Mouse (Mus musculus) hindbrain, embryonic 16.5 days (tissue): ENCODE data around the gene Grrp1. TPM values are rescaled to one million over a fixed set of nuclear protein-coding genes. Genes with fewer than 3 reads are reported as not detected.

ENCODE experiments used
- ATAC-seq: fragments of 200-750 bp; cut with Nextera tagmentation; 2 replicates; pipeline ENCODE4 v1.8.0; 2017; ENCODE audit warnings: moderate TSS enrichment, moderate library complexity
- H3K27ac ChIP-seq: fragments of 300-500 bp; sonication (generic); 2 replicates; pipeline ENCODE4 v1.5.1; 2014; ENCODE audit warnings: low read depth, mild to moderate bottlenecking, control low read depth, low read length, moderate library complexity
- H3K27me3 ChIP-seq: fragments of 300-500 bp; sonication (generic); replicated peaks from 2 replicates; pipeline ENCODE4 v1.6.1; 2014; ENCODE audit warnings: low read length; ENCODE audit not compliant: control insufficient read depth, insufficient read depth
- H3K36me3 ChIP-seq: fragments of 300-500 bp; sonication (generic); 2 replicates; pipeline ENCODE4 v1.6.1; 2014; ENCODE audit warnings: mild to moderate bottlenecking, low read length, moderate library complexity, mixed read lengths; ENCODE audit not compliant: control insufficient read depth, insufficient read depth
- H3K4me1 ChIP-seq: fragments of 300-500 bp; sonication (generic); 2 replicates; pipeline ENCODE4 v1.6.1; 2014; ENCODE audit warnings: low read depth, low read length; ENCODE audit not compliant: control insufficient read depth, insufficient read depth
- H3K4me2 ChIP-seq: fragments of 300-500 bp; sonication (generic); 2 replicates; pipeline ENCODE4 v1.6.1; 2014; ENCODE audit warnings: mild to moderate bottlenecking, low read length, control low read depth, moderate library complexity
- H3K4me3 ChIP-seq: fragments of 300-500 bp; sonication (generic); 2 replicates; pipeline ENCODE4 v1.5.1; 2014; ENCODE audit warnings: mild to moderate bottlenecking, low read length, control low read depth, moderate library complexity
- H3K9ac ChIP-seq: fragments of 300-500 bp; sonication (generic); 2 replicates; pipeline ENCODE4 v1.6.1; 2014; ENCODE audit warnings: low read depth, mild to moderate bottlenecking, control low read depth, low read length, moderate library complexity
- H3K9me3 ChIP-seq: fragments of 300-500 bp; sonication (generic); 2 replicates; pipeline ENCODE4 v1.6.1; 2014; ENCODE audit warnings: mild to moderate bottlenecking, low read length, moderate library complexity; ENCODE audit not compliant: control insufficient read depth
- WGBS: fragments of 180-500 bp; shearing (Covaris S2); extraction: QIAGEN DNeasy Blood & Tissue Kit; methylation state at CpG from one replicate; pipeline ENCODE4 v1.1.7; 2014; 5-methylcytosine and 5-hydroxymethylcytosine counted together
- polyA plus RNA-seq: library from polyadenylated mRNA; unstranded; fragments of >200 nt; fragmentation: Nextera tagmentation; extraction: Ambion mirVana; gene quantifications from 2 replicates; pipeline ENCODE4 v1.2.1, GENCODE M21; 2015

Grrp1 gene
- polyA plus RNA-seq, 1 experiment from 2014 or later, result 16.9 TPM

- H3K9me3 ChIP-seq, result no peaks in the 10 kb centered on the region
- peak overlapping the region; percentile 84 for H3K9ac ChIP-seq
- H3K36me3 ChIP-seq, result no peaks in the 10 kb centered on the region
- peak overlapping the region; percentile 62 for H3K4me3 ChIP-seq
- no peak overlapping the region for H3K27ac ChIP-seq
- 9% methylated on average over 27 of the region's 27 CpGs for WGBS
- H3K4me1 ChIP-seq, result peaks cover 35% of the 10 kb centered on the region
- H3K27me3 ChIP-seq, result peaks cover 27% of the 10 kb centered on the region
- ATAC-seq, result no peak
- peak overlapping the region; percentile 84 for H3K4me2 ChIP-seq
Observed at GRCm38 (mm10) chr4:134250116-134250929, 3.6 kb downstream of the Grrp1 start.

GRCm38 (mm10) chr4:134249651-134250050 is 4.3 kb downstream of the Grrp1 start:
- Histone ChIP-seq H3K36me3 (no peaks in the 10 kb centered on the region), H3K4me2 (peak overlapping the region; percentile 84), H3K9me3 (no peaks in the 10 kb centered on the region), H3K27ac (no peak overlapping the region), H3K4me3 (peak overlapping the region; percentile 62), H3K9ac (peak overlapping the region; percentile 84), H3K4me1 (peaks cover 37% of the 10 kb centered on the region), H3K27me3 (peaks cover 27% of the 10 kb centered on the region)
- under 1% methylated on average over 30 of the region's 30 CpGs for WGBS
- peak; percentile 32; the same call in 1 of the 2 replicates for ATAC-seq

GRCm38 (mm10) chr4:134246719-134247258 is 7.1 kb downstream of the Grrp1 start, which contains the start of gene Gm30191:
TSS of gene Gm30191 (plus strand) at chr4:134246935.
- H3K4me3 ChIP-seq, result peak within 1 kb of the TSS; percentile 79
- 64% methylated on average over 7 of the region's 7 CpGs for WGBS
- peaks cover 33% of the 10 kb centered on the region for H3K4me1 ChIP-seq
- no peak for ATAC-seq
- H3K36me3 ChIP-seq, result no peaks in the 10 kb centered on the region
- H3K27me3 ChIP-seq, result peaks cover 11% of the 10 kb centered on the region; the same call in 1 of the 2 replicates
- no peaks in the 10 kb centered on the region for H3K9me3 ChIP-seq
- 0 out of 2 replicates have a peak within 1 kb of the TSS, but pooled peaks have one; percentile 23 for H3K27ac ChIP-seq
- peak within 1 kb of the TSS; percentile 81 for H3K9ac ChIP-seq
- peak within 1 kb of the TSS; percentile 91 for H3K4me2 ChIP-seq

GRCm38 (mm10) chr4:134246256-134246655 is 7.7 kb downstream of the Grrp1 start:
- peaks cover 31% of the 10 kb centered on the region for H3K4me1 ChIP-seq
- H3K27ac ChIP-seq, result no peak overlapping the region
- H3K4me2 ChIP-seq, result no peak overlapping the region; the same call in 1 of the 2 replicates
- no peak overlapping the region for H3K9ac ChIP-seq
- WGBS, result 16% methylated on average over 4 of the region's 4 CpGs
- peaks cover 9% of the 10 kb centered on the region; the same call in 1 of the 2 replicates for H3K27me3 ChIP-seq
- H3K36me3 ChIP-seq, result no peaks in the 10 kb centered on the region
- H3K4me3 ChIP-seq, result no peak overlapping the region
- ATAC-seq, result peak; percentile 35
- H3K9me3 ChIP-seq, result no peaks in the 10 kb centered on the region

GRCm38 (mm10) chr4:134245148-134245843 is 8.6 kb downstream of the Grrp1 start, which contains the start of gene Zfp593:
TSS of gene Zfp593 (minus strand) at chr4:134245592.
- 2% methylated on average over 59 of the region's 60 CpGs for WGBS
- peak within 1 kb of the TSS; percentile 91 for H3K4me2 ChIP-seq
- peak; percentile 79 for ATAC-seq
- peak within 1 kb of the TSS; percentile 81 for H3K9ac ChIP-seq
- peaks cover 29% of the 10 kb centered on the region for H3K4me1 ChIP-seq
- H3K27ac ChIP-seq, result peak within 1 kb of the TSS; percentile 37; the same call in 1 of the 2 replicates
- H3K27me3 ChIP-seq, result peaks cover 9% of the 10 kb centered on the region; the same call in 1 of the 2 replicates
- H3K36me3 ChIP-seq, result no peaks in the 10 kb centered on the region
- no peaks in the 10 kb centered on the region for H3K9me3 ChIP-seq
- H3K4me3 ChIP-seq, result peak within 1 kb of the TSS; percentile 79

GRCm38 (mm10) chr4:134243516-134244250 is 10.2 kb downstream of the Grrp1 start, which contains the start of gene E130218I03Rik:
TSS of gene E130218I03Rik (plus strand) at chr4:134243662.
- Histone ChIP-seq H3K9me3 (no peaks in the 10 kb centered on the region), H3K9ac (peak within 1 kb of the TSS; percentile 81; the same call in 1 of the 2 replicates), H3K27ac (no peak within 1 kb of the TSS), H3K4me3 (peak within 1 kb of the TSS; percentile 79), H3K36me3 (no peaks in the 10 kb centered on the region), H3K4me2 (peak within 1 kb of the TSS; percentile 91), H3K27me3 (peaks cover 13% of the 10 kb centered on the region), H3K4me1 (peaks cover 21% of the 10 kb centered on the region)
- WGBS, result 89% methylated on average over 16 of the region's 17 CpGs
- no peak for ATAC-seq

- Histone ChIP-seq H3K4me1 (peaks cover 9% of the 10 kb centered on the region), H3K4me3 (no peak overlapping the region), H3K36me3 (no peaks in the 10 kb centered on the region), H3K27ac (no peak overlapping the region), H3K4me2 (peak overlapping the region; percentile 48), H3K9me3 (no peaks in the 10 kb centered on the region), H3K9ac (no peak overlapping the region; the same call in 1 of the 2 replicates), H3K27me3 (peaks cover 14% of the 10 kb centered on the region)
- ATAC-seq, result no peak
- 13% methylated on average over 10 of the region's 10 CpGs for WGBS
Observed at GRCm38 (mm10) chr4:134238686-134239085, 15.2 kb downstream of the Grrp1 start.

- H3K4me3 ChIP-seq, result peak within 1 kb of the TSS; percentile 8; the same call in 1 of the 2 replicates
- peak within 1 kb of the TSS; percentile 48 for H3K4me2 ChIP-seq
- WGBS, result 4% methylated on average over 18 of the region's 18 CpGs
- no peaks in the 10 kb centered on the region for H3K36me3 ChIP-seq
- H3K4me1 ChIP-seq, result peaks cover 9% of the 10 kb centered on the region
- peak within 1 kb of the TSS; percentile 27 for H3K9ac ChIP-seq
- no peaks in the 10 kb centered on the region for H3K9me3 ChIP-seq
- no peak for ATAC-seq
- H3K27ac ChIP-seq, result no peak within 1 kb of the TSS
- peaks cover 14% of the 10 kb centered on the region for H3K27me3 ChIP-seq
Observed at GRCm38 (mm10) chr4:134238279-134238651, 15.6 kb downstream of the Grrp1 start, which contains the start of gene Cnksr1. TSS of gene Cnksr1 (minus strand) at chr4:134238399.
